Mouse (Mus musculus) myocyte (in vitro differentiated cells): ENCODE measurements around the gene Arl6ip4.

ENCODE experiments used
- CEBPB ChIP-seq: IDR thresholded peaks from 2 replicates; pipeline ENCODE4 v1.6.1; 2011; ENCODE audit warnings: mild to moderate bottlenecking, moderate library complexity; ENCODE audit not compliant: poor library complexity, insufficient read depth, severe bottlenecking
- E2F4 ChIP-seq: IDR thresholded peaks from one replicate; pipeline ENCODE4 v1.6.1; 2011; ENCODE audit warnings: mild to moderate bottlenecking, control low read depth, moderate library complexity; ENCODE audit not compliant: insufficient read depth
- MAX ChIP-seq: IDR thresholded peaks from one replicate; pipeline ENCODE4 v1.6.1; 2011; ENCODE audit warnings: low read depth, mild to moderate bottlenecking, control low read depth
- MYOG ChIP-seq, 3 experiments: IDR thresholded peaks; one replicate each; pipeline ENCODE4 v1.6.1; 2011; ENCODE audit warnings: control low read depth in 2 of 3, low read depth in 2 of 3, mild to moderate bottlenecking in 2 of 3; ENCODE audit not compliant: insufficient read length in 2 of 3, control insufficient read depth in 1 of 3, insufficient read depth in 1 of 3
- POLR2A ChIP-seq: IDR thresholded peaks from one replicate; pipeline ENCODE4 v1.6.1; 2011; ENCODE audit warnings: low read depth, mild to moderate bottlenecking, control low read depth, moderate library complexity; ENCODE audit not compliant: insufficient read length
- POLR2AphosphoS2 ChIP-seq: IDR thresholded peaks from one replicate; pipeline ENCODE4 v1.6.1; 2011; ENCODE audit warnings: low read depth, control low read depth; ENCODE audit not compliant: insufficient read length
- REST ChIP-seq: IDR thresholded peaks from one replicate; pipeline ENCODE4 v1.6.1; 2011; ENCODE audit warnings: mild to moderate bottlenecking, control low read depth, moderate library complexity; ENCODE audit not compliant: insufficient read depth, insufficient read length
- SRF ChIP-seq: IDR thresholded peaks from one replicate; pipeline ENCODE4 v1.6.1; 2011; ENCODE audit warnings: low read depth; ENCODE audit not compliant: control insufficient read depth, insufficient read length
- TCF12 ChIP-seq: IDR thresholded peaks from one replicate; pipeline ENCODE4 v1.6.1; 2011; ENCODE audit warnings: mild to moderate bottlenecking, control low read depth; ENCODE audit not compliant: poor library complexity, insufficient read depth, severe bottlenecking

GRCm38 (mm10) chr5:124161831-124162230 lies 45.9 kb downstream of the Arl6ip4 start:
- TF ChIP-seq E2F4 (no peak), POLR2A (no peak), SRF (no peak), REST (no peak), TCF12 (no peak), MAX (no peak), CEBPB (no peak), POLR2AphosphoS2 (no peak), MYOG (IDR thresholded peaks at IDR 0.05; ENCODE audit: control insufficient read depth in 1 of 3, insufficient read depth in 1 of 3, insufficient read length in 2 of 3, low read depth in 2 of 3) (no peak)
